Mouse (Mus musculus) embryonic fibroblast, embryonic 13.5 days (primary cell): ENCODE data around the gene Grwd1.

Experiments used
- CTCF ChIP-seq: IDR thresholded peaks from 2 replicates; pipeline ENCODE4 v1.5.1; 2011; ENCODE audit warnings: mild to moderate bottlenecking, control low read depth, low read length, moderate library complexity, borderline replicate concordance; ENCODE audit not compliant: insufficient read depth
- POLR2A ChIP-seq: IDR thresholded peaks from 2 replicates; pipeline ENCODE4 v1.6.1; 2011; ENCODE audit warnings: low read depth, mild to moderate bottlenecking, control low read depth, low read length, moderate library complexity

DNA sequence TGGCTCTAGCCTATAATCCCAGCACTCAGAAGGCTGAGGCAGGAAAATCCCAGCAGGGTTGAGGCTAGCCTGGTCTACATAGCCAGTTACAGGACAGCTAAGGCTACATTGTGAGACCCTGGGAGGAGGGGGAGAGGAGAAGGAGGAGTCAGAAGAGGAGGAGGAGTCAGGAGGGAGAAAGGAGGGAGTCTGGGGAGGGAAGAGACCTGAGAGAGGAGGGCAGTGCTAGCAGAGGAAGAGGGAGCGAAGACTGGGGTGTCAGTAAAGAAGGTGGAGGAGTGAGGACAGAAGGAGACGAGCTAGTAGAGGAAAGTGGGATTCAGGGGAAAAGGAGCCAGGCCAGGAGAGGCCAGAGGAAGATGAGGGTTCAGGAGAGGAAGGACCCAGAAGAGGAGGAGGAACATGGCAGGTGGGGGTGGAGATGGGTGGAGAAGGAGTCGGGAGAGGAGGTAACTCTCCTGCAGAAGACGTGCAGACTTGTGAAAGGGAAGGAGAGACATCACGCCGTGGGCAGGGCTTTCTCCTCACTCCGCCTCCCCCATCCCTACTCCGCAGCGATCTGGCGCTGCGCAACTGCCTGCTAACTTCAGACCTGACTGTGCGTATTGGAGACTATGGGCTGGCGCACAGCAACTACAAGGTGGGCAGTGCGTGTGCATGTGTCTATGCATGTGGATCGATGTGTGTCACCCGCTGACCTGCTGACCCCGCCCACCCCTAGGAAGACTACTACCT is 38.8 kb downstream of the Grwd1 start:
- no peak for TF ChIP-seq CTCF
- TF ChIP-seq POLR2A = no peak
